Mouse (Mus musculus) stomach, postnatal 0 days (tissue): ENCODE data around the gene Snx12. TPM values are rescaled to one million over a fixed set of nuclear protein-coding genes. Genes with fewer than 3 reads are reported as not detected.

Experiments used
- ATAC-seq: fragments of 200-750 bp; cut with Nextera tagmentation; 2 replicates; pipeline ENCODE4 v1.8.0; 2017; ENCODE audit not compliant: low FRiP score, low TSS enrichment
- DNase-seq: peaks from one replicate; pipeline ENCODE4 v3.0.0-alpha.2; 2016; ENCODE audit warnings: low spot score
- H3K27ac ChIP-seq: fragments of 300-500 bp; sonication (generic); replicated peaks from 2 replicates; pipeline ENCODE4 v1.5.1; 2014; ENCODE audit warnings: mild to moderate bottlenecking, control low read depth
- H3K27me3 ChIP-seq: fragments of 300-500 bp; sonication (generic); 2 replicates; pipeline ENCODE4 v1.6.1; 2014; ENCODE audit warnings: low read length; ENCODE audit not compliant: control insufficient read depth, insufficient read depth
- H3K36me3 ChIP-seq: fragments of 300-500 bp; sonication (generic); 2 replicates; pipeline ENCODE4 v1.6.1; 2014; ENCODE audit warnings: low read length, mixed read lengths; ENCODE audit not compliant: control insufficient read depth, insufficient read depth
- H3K4me1 ChIP-seq: fragments of 300-500 bp; sonication (generic); replicated peaks from 2 replicates; pipeline ENCODE4 v1.6.1; 2014; ENCODE audit warnings: antibody characterized with exemption; ENCODE audit not compliant: control insufficient read depth, insufficient read depth
- H3K4me2 ChIP-seq: fragments of 300-500 bp; sonication (generic); replicated peaks from 2 replicates; pipeline ENCODE4 v1.6.1; 2014; ENCODE audit warnings: low read depth, mild to moderate bottlenecking, control low read depth, moderate library complexity
- H3K4me3 ChIP-seq: fragments of 300-500 bp; sonication (generic); 2 replicates; pipeline ENCODE4 v1.5.1; 2014; ENCODE audit warnings: low read depth, low read length, control low read depth
- H3K9ac ChIP-seq: fragments of 300-500 bp; sonication (generic); 2 replicates; pipeline ENCODE4 v1.6.1; 2014; ENCODE audit warnings: mild to moderate bottlenecking, low read length, control low read depth, mixed read lengths
- H3K9me3 ChIP-seq: fragments of 300-500 bp; sonication (generic); 2 replicates; pipeline ENCODE4 v1.6.1; 2016; ENCODE audit warnings: low read length; ENCODE audit not compliant: control insufficient read depth
- CTCF ChIP-seq: IDR thresholded peaks from 2 replicates; pipeline ENCODE4 v1.5.1; 2016; ENCODE audit warnings: antibody characterized with exemption, low read depth, mild to moderate bottlenecking, moderate library complexity
- EP300 ChIP-seq: optimal IDR thresholded peaks from 2 replicates; pipeline ENCODE3; 2016; ENCODE audit warnings: antibody characterized with exemption
- WGBS: fragments of 180-500 bp; shearing (Covaris S2); extraction: QIAGEN DNeasy Blood & Tissue Kit; methylation state at CpG from one replicate; pipeline ENCODE4 v1.1.7; 2014; 5-methylcytosine and 5-hydroxymethylcytosine counted together
- polyA plus RNA-seq: library from polyadenylated mRNA; unstranded; fragments of >200 nt; fragmentation: Nextera tagmentation; extraction: Ambion mirVana; gene quantifications from 2 replicates; pipeline ENCODE4 v1.2.1, GENCODE M21; 2015

The Snx12 gene
- polyA plus RNA-seq, 1 experiment from 2014 or later: 35.7 TPM

DNA sequence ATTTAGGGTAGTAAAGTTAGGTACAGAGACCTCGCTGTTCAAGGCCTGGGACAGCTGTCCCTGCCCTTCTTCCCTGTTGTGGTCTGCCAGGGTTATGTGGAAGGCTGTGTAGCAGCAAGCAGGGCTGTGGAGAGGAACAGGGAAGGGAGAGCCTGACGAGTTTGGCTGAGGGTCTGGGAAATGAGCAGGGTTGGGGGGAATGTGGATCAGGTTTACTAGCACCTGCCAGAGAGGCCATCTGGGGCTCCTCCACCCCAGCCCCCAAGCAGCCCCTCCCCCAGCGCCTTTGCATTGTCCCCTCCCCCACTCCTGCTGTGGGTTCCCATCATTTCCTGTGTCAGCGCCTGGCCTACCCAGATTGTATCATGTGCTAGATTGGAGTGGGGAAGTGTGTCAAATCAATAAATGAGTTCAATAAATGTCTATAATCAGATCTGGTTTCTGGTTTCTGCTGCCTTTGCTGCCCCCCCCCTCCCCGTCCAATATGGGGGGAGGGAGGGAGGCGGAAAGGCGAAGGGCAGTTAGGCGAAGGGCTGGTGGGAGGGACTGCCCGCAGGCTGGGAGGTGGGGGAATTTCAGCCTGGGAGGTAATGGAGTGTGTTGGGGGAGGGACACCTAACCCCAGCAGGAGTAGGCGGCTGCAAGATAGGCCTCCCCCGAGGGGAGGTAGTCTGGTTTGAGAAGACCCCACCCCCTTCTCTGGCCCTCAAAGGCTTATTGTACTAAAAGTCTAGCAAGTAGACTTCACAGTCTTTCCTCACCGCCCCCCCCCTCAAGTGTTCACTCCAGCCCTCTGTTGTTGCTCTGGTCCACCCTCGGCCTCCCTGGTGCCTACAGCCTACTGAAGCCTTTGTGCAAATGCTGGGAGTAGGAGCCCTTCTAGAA lies 38.3 kb upstream of the Snx12 start:
- DNase-seq (no peak), ATAC-seq (peak; percentile 49)
- Histone ChIP-seq H3K9me3 (no peaks in the 10 kb centered on the region), H3K36me3 (no peaks in the 10 kb centered on the region), H3K4me2 (no peak overlapping the region), H3K4me3 (no peak overlapping the region), H3K4me1 (no peaks in the 10 kb centered on the region), H3K27ac (no peak overlapping the region), H3K27me3 (no peaks in the 10 kb centered on the region), H3K9ac (no peak overlapping the region)
- TF ChIP-seq EP300: no peak
- no peak for TF ChIP-seq CTCF
- WGBS: 42% methylated on average over 6 of the region's 13 CpGs

DNA sequence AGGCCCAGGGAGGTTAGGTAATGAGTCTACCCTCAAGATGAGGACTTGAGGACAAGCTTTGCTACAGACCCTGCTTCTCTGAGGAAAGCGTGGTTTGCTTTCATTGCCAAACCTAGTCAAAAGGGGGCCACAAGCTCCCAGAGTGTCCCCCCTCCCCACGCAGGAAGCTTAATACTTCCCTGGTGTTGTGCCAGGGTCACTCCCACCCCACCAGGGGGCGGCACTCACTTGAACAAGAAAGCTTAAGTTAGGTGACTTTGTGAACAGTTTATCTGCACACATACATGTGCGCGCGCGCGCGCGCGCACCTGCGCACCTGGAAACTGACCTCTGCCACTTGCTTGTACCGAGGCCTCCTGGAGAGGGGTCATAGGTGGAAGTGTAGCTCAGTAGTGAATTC lies 34.2 kb upstream of the Snx12 start:
- Histone ChIP-seq H3K4me1 (no peaks in the 10 kb centered on the region), H3K27me3 (no peaks in the 10 kb centered on the region), H3K4me2 (no peak overlapping the region), H3K27ac (no peak overlapping the region), H3K9me3 (no peaks in the 10 kb centered on the region), H3K9ac (no peak overlapping the region), H3K36me3 (no peaks in the 10 kb centered on the region), H3K4me3 (no peak overlapping the region)
- no peak for TF ChIP-seq EP300
- TF ChIP-seq CTCF: peak; percentile 52
- no peak for ATAC-seq
- DNase-seq: peak; percentile 29
- WGBS: 78% methylated on average over 13 of the region's 13 CpGs

- TF ChIP-seq EP300 (no peak), CTCF (no peak)
- peak; percentile 18 for DNase-seq
- peak overlapping the region; percentile 47 for H3K4me3 ChIP-seq
- peak; percentile 49 for ATAC-seq
- H3K36me3 ChIP-seq: no peaks in the 10 kb centered on the region
- WGBS: 13% methylated on average over 26 of the region's 26 CpGs
- H3K4me2 ChIP-seq: peak overlapping the region; percentile 74
- no peaks in the 10 kb centered on the region for H3K4me1 ChIP-seq
- H3K27me3 ChIP-seq: no peaks in the 10 kb centered on the region
- H3K9me3 ChIP-seq: no peaks in the 10 kb centered on the region
- H3K9ac ChIP-seq: peak overlapping the region; percentile 56
- 0 out of 2 replicates have a peak overlapping the region, but pooled peaks have one; percentile 45 for H3K27ac ChIP-seq
These were observed 32.4 kb upstream of the Snx12 start for GRCm38 (mm10) chrX:101254740-101255139.

DNA sequence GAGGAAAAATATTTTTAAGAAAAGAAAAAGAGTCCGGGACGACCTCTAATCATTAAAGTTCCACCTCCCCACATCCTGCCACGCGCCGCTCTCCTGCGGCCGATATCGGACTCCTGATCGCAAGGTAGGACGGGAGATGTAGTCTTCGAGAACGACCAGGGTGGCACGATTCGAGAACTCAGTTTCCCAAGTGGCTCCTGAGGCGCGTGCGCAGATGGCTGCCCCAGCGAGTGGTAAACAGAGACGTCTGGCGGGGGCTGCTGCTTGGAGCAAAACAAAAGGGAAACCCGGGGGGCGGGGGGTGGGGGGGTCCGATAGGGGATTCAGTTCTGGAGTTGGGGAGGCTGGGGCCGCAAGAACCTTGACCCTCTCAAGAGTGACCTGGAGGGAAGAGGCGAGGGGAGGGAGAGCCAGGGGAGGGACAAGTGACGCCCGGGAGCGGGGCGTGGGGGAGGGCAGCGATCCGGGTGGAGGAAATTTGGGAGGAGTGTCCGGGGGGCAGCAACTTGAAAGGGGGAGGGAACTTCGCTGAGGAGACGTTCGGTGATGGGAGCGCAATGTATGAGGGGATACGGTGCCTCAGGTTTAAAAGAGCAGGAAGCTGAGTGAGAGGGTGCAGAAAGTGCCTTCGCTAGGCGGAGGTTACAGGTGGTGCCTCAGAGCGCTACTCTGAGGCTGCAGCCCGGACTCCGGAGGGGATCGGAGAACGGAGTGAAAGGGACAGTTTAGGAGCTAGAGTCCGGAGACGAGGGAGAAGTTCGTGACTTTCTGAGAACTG lies 31.8 kb upstream of the Snx12 start, which contains the start of gene Foxo4:
Gene Foxo4 (plus strand): TSS at position 577 of the 778 bp plus-strand sequence.
- 17% methylated on average over 40 of the region's 47 CpGs for WGBS
- TF ChIP-seq EP300 (no peak), CTCF (no peak)
- H3K4me2 ChIP-seq: peak within 1 kb of the TSS; percentile 74
- H3K4me1 ChIP-seq: no peaks in the 10 kb centered on the region
- ATAC-seq (peak; percentile 91), DNase-seq (peak; percentile 86)
- peak within 1 kb of the TSS; percentile 56 for H3K9ac ChIP-seq
- peak within 1 kb of the TSS; percentile 45; the same call in 1 of the 2 replicates for H3K27ac ChIP-seq
- H3K27me3 ChIP-seq: no peaks in the 10 kb centered on the region
- H3K4me3 ChIP-seq: peak within 1 kb of the TSS; percentile 47
- H3K9me3 ChIP-seq: no peaks in the 10 kb centered on the region
- no peaks in the 10 kb centered on the region for H3K36me3 ChIP-seq

GRCm38 (mm10) chrX:101245011-101245410 lies 22.6 kb upstream of the Snx12 start:
- DNase-seq (no peak), ATAC-seq (no peak)
- H3K4me1 ChIP-seq: no peaks in the 10 kb centered on the region
- no peaks in the 10 kb centered on the region for H3K36me3 ChIP-seq
- TF ChIP-seq EP300 (no peak), CTCF (no peak)
- H3K9ac ChIP-seq: no peak overlapping the region
- H3K27ac ChIP-seq: no peak overlapping the region
- no peaks in the 10 kb centered on the region for H3K9me3 ChIP-seq
- H3K27me3 ChIP-seq: no peaks in the 10 kb centered on the region
- 30% methylated on average over 1 of the region's 1 CpGs for WGBS
- no peak overlapping the region for H3K4me3 ChIP-seq
- H3K4me2 ChIP-seq: no peak overlapping the region

GRCm38 (mm10) chrX:101222796-101223162 lies 416 bp upstream of the Snx12 start:
- 0 out of 2 replicates have a peak, but pooled peaks have one; percentile 11 for ATAC-seq
- WGBS: 25% methylated on average over 7 of the region's 7 CpGs
- Histone ChIP-seq H3K4me2 (peak overlapping the region; percentile 53), H3K27me3 (no peaks in the 10 kb centered on the region), H3K4me1 (no peaks in the 10 kb centered on the region), H3K27ac (no peak overlapping the region), H3K9me3 (no peaks in the 10 kb centered on the region), H3K4me3 (peak overlapping the region; percentile 52), H3K36me3 (no peaks in the 10 kb centered on the region), H3K9ac (no peak overlapping the region)
- TF ChIP-seq EP300: no peak
- no peak for TF ChIP-seq CTCF
- no peak for DNase-seq
